Mouse (Mus musculus): ENCODE measurements at regions not wholly inside any gene's neighbourhood (a gene's known extent, or its start where the extent isn't known, plus 50 kb on each side); places are given as distances from the start of the nearest gene placed in this dataset.
A peak's percentile ranks its signal among the peaks of the same experiment; 100 is the strongest.

GRCm38 (mm10) chr13:37506701-37507100 lies 161.7 kb downstream of the Ly86 start:
- H3K4me3 ChIP-seq: no peak overlapping the region
- H3K9me3 ChIP-seq: no peaks in the 10 kb centered on the region
- WGBS: 84% methylated on average over 8 of the region's 8 CpGs
- H3K36me3 ChIP-seq (replicated peaks): no peaks in the 10 kb centered on the region
- DNase-seq (ENCODE audit: extremely low spot score, low spot score): no peak
- peaks cover 17% of the 10 kb centered on the region; the same call in 1 of the 2 replicates for H3K27me3 ChIP-seq (ENCODE audit: poor library complexity, severe bottlenecking)
- peaks cover 44% of the 10 kb centered on the region for H3K4me1 ChIP-seq
- H3K27ac ChIP-seq: no peak overlapping the region

DNA sequence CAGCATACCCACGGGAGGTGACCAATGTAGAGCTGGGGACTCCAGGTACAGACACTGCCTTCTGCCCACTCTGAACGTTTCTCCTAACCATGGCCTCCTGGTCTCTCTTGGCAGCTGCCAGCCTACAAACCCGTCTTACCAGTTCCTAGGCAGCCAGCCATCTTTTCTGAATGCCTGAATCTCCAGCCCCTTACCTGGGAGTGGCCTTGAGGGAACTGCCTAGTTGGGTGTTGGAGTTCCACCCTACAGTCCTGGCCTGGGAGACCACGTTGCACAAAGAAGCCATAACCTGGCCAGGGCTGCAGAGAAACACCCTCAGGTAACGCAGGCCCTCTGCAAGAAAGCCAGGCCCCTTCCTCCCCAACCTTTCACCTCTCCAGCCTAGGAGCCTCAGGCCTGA lies 162.1 kb downstream of the Ly86 start:
- Histone ChIP-seq H3K9me3 (no peaks in the 10 kb centered on the region), H3K4me3 (no peak overlapping the region), H3K27ac (peak overlapping the region; percentile 49; the same call in 1 of the 2 replicates), H3K36me3 (replicated peaks) (no peaks in the 10 kb centered on the region), H3K27me3 (ENCODE audit: poor library complexity, severe bottlenecking) (peaks cover 17% of the 10 kb centered on the region; the same call in 1 of the 2 replicates), H3K4me1 (peaks cover 44% of the 10 kb centered on the region)
- DNase-seq (ENCODE audit: extremely low spot score, low spot score): no peak
- WGBS: 70% methylated on average over 5 of the region's 5 CpGs

DNA sequence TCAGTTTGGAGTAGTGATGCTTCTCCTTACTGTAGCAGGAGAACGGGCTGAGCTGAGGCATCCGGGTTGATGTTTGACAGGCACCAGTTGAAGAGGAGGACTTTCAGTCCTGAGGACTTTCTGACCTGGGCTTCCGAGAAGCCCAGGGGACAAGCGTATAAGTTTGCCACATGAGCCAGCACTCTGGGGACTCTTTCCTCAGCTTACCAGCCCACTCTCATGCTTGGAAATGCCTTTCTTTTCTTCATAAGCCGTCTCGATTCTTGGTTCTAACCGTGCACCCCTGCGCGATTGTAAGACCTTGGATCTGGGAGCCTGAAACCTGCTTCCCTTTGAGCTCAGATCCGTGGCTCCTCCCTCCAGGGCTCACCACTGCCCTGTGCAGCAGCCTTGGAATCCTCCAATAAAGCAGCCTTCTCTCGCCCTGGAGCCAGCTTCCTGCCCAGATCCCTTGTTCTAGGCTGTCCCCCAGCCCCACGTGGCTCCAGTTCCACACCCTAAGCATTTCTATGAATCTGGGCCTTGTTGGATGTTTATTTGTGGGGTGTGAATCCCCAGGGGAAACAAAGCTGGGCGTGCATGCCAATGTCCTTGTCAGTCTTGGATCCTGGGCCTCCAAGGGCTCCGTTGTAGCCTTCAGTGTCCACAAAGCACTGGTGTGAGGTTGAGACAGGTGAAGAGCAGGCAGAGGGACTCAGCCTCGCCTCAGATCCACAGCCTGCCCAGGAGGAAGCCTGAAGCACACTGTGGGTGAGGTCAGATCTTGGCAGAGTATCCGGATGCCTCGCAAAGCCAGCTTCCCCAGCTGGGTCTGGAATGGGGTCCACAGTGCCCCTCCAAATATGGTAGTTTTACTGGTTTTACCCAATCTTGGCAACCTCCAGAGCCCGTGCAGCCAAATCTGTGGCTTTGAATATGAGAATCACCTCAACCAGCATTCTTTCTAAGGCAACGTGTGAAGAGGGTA lies 163.7 kb downstream of the Ly86 start:
- WGBS: 54% methylated on average over 19 of the region's 19 CpGs
- peak overlapping the region; percentile 77 for H3K27ac ChIP-seq
- peaks cover 17% of the 10 kb centered on the region; the same call in 1 of the 2 replicates for H3K27me3 ChIP-seq (ENCODE audit: poor library complexity, severe bottlenecking)
- H3K4me1 ChIP-seq: peaks cover 54% of the 10 kb centered on the region
- no peaks in the 10 kb centered on the region for H3K36me3 ChIP-seq (replicated peaks)
- no peak for DNase-seq (ENCODE audit: extremely low spot score, low spot score)
- H3K4me3 ChIP-seq: no peak overlapping the region
- no peaks in the 10 kb centered on the region for H3K9me3 ChIP-seq

- Histone ChIP-seq H3K27ac (peak overlapping the region; percentile 77), H3K4me3 (no peak overlapping the region), H3K4me1 (peaks cover 57% of the 10 kb centered on the region), H3K27me3 (ENCODE audit: poor library complexity, severe bottlenecking) (peaks cover 17% of the 10 kb centered on the region; the same call in 1 of the 2 replicates), H3K36me3 (replicated peaks) (no peaks in the 10 kb centered on the region), H3K9me3 (no peaks in the 10 kb centered on the region)
- no peak for DNase-seq (ENCODE audit: extremely low spot score, low spot score)
- 43% methylated on average over 12 of the region's 12 CpGs for WGBS
Measured at GRCm38 (mm10) chr13:37509352-37509851, 164.4 kb downstream of the Ly86 start.

- Histone ChIP-seq H3K27me3 (ENCODE audit: poor library complexity, severe bottlenecking) (peaks cover 19% of the 10 kb centered on the region; the same call in 1 of the 2 replicates), H3K36me3 (replicated peaks) (no peaks in the 10 kb centered on the region), H3K9me3 (no peaks in the 10 kb centered on the region), H3K4me3 (no peak overlapping the region), H3K4me1 (peaks cover 61% of the 10 kb centered on the region), H3K27ac (peak overlapping the region; percentile 40; the same call in 1 of the 2 replicates)
- 87% methylated on average over 6 of the region's 6 CpGs for WGBS
- no peak for DNase-seq (ENCODE audit: extremely low spot score, low spot score)
Measured at GRCm38 (mm10) chr13:37510511-37510910, 165.5 kb downstream of the Ly86 start.

GRCm38 (mm10) chr13:37511006-37511405 lies 166.0 kb downstream of the Ly86 start:
- H3K27ac ChIP-seq: no peak overlapping the region
- H3K27me3 ChIP-seq (ENCODE audit: poor library complexity, severe bottlenecking): peaks cover 24% of the 10 kb centered on the region
- 83% methylated on average over 6 of the region's 6 CpGs for WGBS
- no peaks in the 10 kb centered on the region for H3K9me3 ChIP-seq
- DNase-seq (ENCODE audit: extremely low spot score, low spot score): no peak
- H3K4me3 ChIP-seq: no peak overlapping the region
- H3K4me1 ChIP-seq: peaks cover 56% of the 10 kb centered on the region
- no peaks in the 10 kb centered on the region for H3K36me3 ChIP-seq (replicated peaks)

GRCm38 (mm10) chr13:37511406-37511805 lies 166.4 kb downstream of the Ly86 start:
- no peak overlapping the region for H3K27ac ChIP-seq
- H3K4me1 ChIP-seq: peaks cover 53% of the 10 kb centered on the region
- peaks cover 28% of the 10 kb centered on the region for H3K27me3 ChIP-seq (ENCODE audit: poor library complexity, severe bottlenecking)
- no peak overlapping the region for H3K4me3 ChIP-seq
- WGBS: 78% methylated on average over 4 of the region's 4 CpGs
- H3K9me3 ChIP-seq: no peaks in the 10 kb centered on the region
- no peaks in the 10 kb centered on the region for H3K36me3 ChIP-seq (replicated peaks)
- no peak for DNase-seq (ENCODE audit: extremely low spot score, low spot score)

- Histone ChIP-seq H3K4me1 (peaks cover 57% of the 10 kb centered on the region), H3K27me3 (ENCODE audit: poor library complexity, severe bottlenecking) (peaks cover 28% of the 10 kb centered on the region), H3K4me3 (no peak overlapping the region), H3K36me3 (replicated peaks) (no peaks in the 10 kb centered on the region), H3K9me3 (no peaks in the 10 kb centered on the region), H3K27ac (peak overlapping the region; percentile 87; the same call in 1 of the 2 replicates)
- WGBS: 79% methylated on average over 3 of the region's 3 CpGs
- no peak for DNase-seq (ENCODE audit: extremely low spot score, low spot score)
Measured at GRCm38 (mm10) chr13:37512781-37513180, 167.8 kb downstream of the Ly86 start.

- Histone ChIP-seq H3K4me3 (peak overlapping the region; percentile 36; the same call in 1 of the 2 replicates), H3K27me3 (ENCODE audit: poor library complexity, severe bottlenecking) (peaks cover 24% of the 10 kb centered on the region), H3K9me3 (no peaks in the 10 kb centered on the region), H3K4me1 (peaks cover 55% of the 10 kb centered on the region), H3K36me3 (replicated peaks) (no peaks in the 10 kb centered on the region), H3K27ac (peak overlapping the region; percentile 87)
- 40% methylated on average over 2 of the region's 2 CpGs for WGBS
- DNase-seq (ENCODE audit: extremely low spot score, low spot score): no peak
Measured at GRCm38 (mm10) chr13:37513206-37513904, 168.3 kb downstream of the Ly86 start.

- no peaks in the 10 kb centered on the region for H3K9me3 ChIP-seq
- DNase-seq (ENCODE audit: extremely low spot score, low spot score): peak; percentile 78
- peak overlapping the region; percentile 87 for H3K27ac ChIP-seq
- 7% methylated on average over 23 of the region's 23 CpGs for WGBS
- peaks cover 48% of the 10 kb centered on the region for H3K4me1 ChIP-seq
- H3K4me3 ChIP-seq: peak overlapping the region; percentile 36
- H3K27me3 ChIP-seq (ENCODE audit: poor library complexity, severe bottlenecking): peaks cover 19% of the 10 kb centered on the region
- no peaks in the 10 kb centered on the region for H3K36me3 ChIP-seq (replicated peaks)
Measured at GRCm38 (mm10) chr13:37513905-37514607, 169.0 kb downstream of the Ly86 start.

- H3K27me3 ChIP-seq (ENCODE audit: poor library complexity, severe bottlenecking): peaks cover 11% of the 10 kb centered on the region
- H3K4me1 ChIP-seq: peaks cover 40% of the 10 kb centered on the region
- no peak for DNase-seq (ENCODE audit: extremely low spot score, low spot score)
- H3K36me3 ChIP-seq (replicated peaks): no peaks in the 10 kb centered on the region
- H3K9me3 ChIP-seq: no peaks in the 10 kb centered on the region
- peak overlapping the region; percentile 36 for H3K4me3 ChIP-seq
- H3K27ac ChIP-seq: peak overlapping the region; percentile 87
- WGBS: 74% methylated on average over 12 of the region's 12 CpGs
Measured at GRCm38 (mm10) chr13:37514641-37515305, 169.8 kb downstream of the Ly86 start.

Measured in forebrain, embryonic 10.5 days (tissue).